Mouse (Mus musculus) midbrain, embryonic 11.5 days (tissue): ENCODE measurements around the gene 8030474K03Rik. TPM values are rescaled to one million over a fixed set of nuclear protein-coding genes. Genes with fewer than 3 reads are reported as not detected.
A peak's percentile ranks its signal among the peaks of the same experiment; 100 is the strongest.

Experiments used
- ATAC-seq: fragments of 200-750 bp; cut with Nextera tagmentation; 2 replicates; pipeline ENCODE4 v1.8.0; 2017; ENCODE audit warnings: moderate TSS enrichment, moderate library complexity; ENCODE audit not compliant: low FRiP score
- DNase-seq: peaks from one replicate; pipeline ENCODE4 v3.0.0; 2015; ENCODE audit warnings: low spot score; ENCODE audit errors: missing footprints
- H3K27ac ChIP-seq: fragments of 300-500 bp; sonication (generic); 2 replicates; pipeline ENCODE4 v1.5.1; 2014; ENCODE audit warnings: low read depth, low read length
- H3K27me3 ChIP-seq: fragments of 300-500 bp; sonication (generic); 2 replicates; pipeline ENCODE4 v1.6.1; 2014; ENCODE audit warnings: mild to moderate bottlenecking, low read length, moderate library complexity, mixed read lengths; ENCODE audit not compliant: control insufficient read depth, insufficient read depth
- H3K36me3 ChIP-seq: fragments of 300-500 bp; sonication (generic); 2 replicates; pipeline ENCODE4 v1.6.1; 2014; ENCODE audit warnings: mild to moderate bottlenecking, low read length, moderate library complexity, mixed read lengths; ENCODE audit not compliant: control insufficient read depth, insufficient read depth
- H3K4me1 ChIP-seq: fragments of 300-500 bp; sonication (generic); 2 replicates; pipeline ENCODE4 v1.6.1; 2014; ENCODE audit warnings: low read length; ENCODE audit not compliant: control insufficient read depth, insufficient read depth
- H3K4me2 ChIP-seq: fragments of 300-500 bp; sonication (generic); 2 replicates; pipeline ENCODE4 v1.6.1; 2014; ENCODE audit warnings: mild to moderate bottlenecking, moderate library complexity
- H3K4me3 ChIP-seq: fragments of 300-500 bp; sonication (generic); 2 replicates; pipeline ENCODE4 v1.5.1; 2014; ENCODE audit warnings: low read depth, low read length
- H3K9ac ChIP-seq: fragments of 300-500 bp; sonication (generic); 2 replicates; pipeline ENCODE4 v1.6.1; 2014; ENCODE audit warnings: low read length
- H3K9me3 ChIP-seq: fragments of 300-500 bp; sonication (generic); 2 replicates; pipeline ENCODE4 v1.6.1; 2016; ENCODE audit warnings: low read length; ENCODE audit not compliant: control insufficient read depth
- WGBS: fragments of 180-500 bp; shearing (Covaris S2); extraction: QIAGEN DNeasy Blood & Tissue Kit; methylation state at CpG from one replicate; pipeline ENCODE4 v1.1.7; 2014; 5-methylcytosine and 5-hydroxymethylcytosine counted together
- polyA plus RNA-seq: library from polyadenylated mRNA; unstranded; fragments of >200 nt; fragmentation: Nextera tagmentation; extraction: Ambion mirVana; gene quantifications from 2 replicates; pipeline ENCODE4 v1.2.1, GENCODE M21; 2014

The 8030474K03Rik gene
- not detected in 2 replicates for polyA plus RNA-seq

GRCm38 (mm10) chrX:101794342-101794741 is at the start of gene 8030474K03Rik, which contains the start of gene Gm4779:
Gene 8030474K03Rik (plus strand): TSS chrX:101794656.
Gene Gm4779 (minus strand): TSS chrX:101794423.
- Histone ChIP-seq H3K36me3 (no peaks in the 10 kb centered on the region), H3K4me1 (no peaks in the 10 kb centered on the region), H3K27me3 (peaks cover 2% of the 10 kb centered on the region; the same call in 1 of the 2 replicates), H3K27ac (no peak within 1 kb of the TSS), H3K4me3 (no peak within 1 kb of the TSS), H3K9me3 (no peaks in the 10 kb centered on the region), H3K4me2 (no peak within 1 kb of the TSS), H3K9ac (no peak within 1 kb of the TSS)
- no peak for ATAC-seq
- DNase-seq, result no peak
- WGBS, result 94% methylated on average over 32 of the region's 35 CpGs

DNA sequence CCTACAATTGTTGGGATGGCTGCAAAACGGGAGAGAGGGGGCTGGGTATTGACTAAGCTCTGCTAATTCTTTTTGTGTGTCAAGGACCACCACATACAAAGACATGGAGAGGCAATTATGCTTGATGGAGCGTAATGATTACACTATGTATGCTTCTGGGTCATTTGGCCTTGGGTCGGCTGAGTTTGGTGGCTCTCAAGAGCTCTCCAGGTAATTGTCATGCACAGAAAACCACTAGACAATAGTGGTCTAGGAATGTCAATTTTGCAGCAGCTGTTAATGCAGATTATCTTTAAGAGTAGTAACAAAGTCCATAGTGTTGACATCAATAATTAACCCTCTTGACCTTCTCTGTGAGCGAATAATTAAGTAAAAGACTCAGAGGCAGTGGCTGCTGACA is 44.3 kb upstream of the 8030474K03Rik start:
- DNase-seq, result no peak
- Histone ChIP-seq H3K36me3 (no peaks in the 10 kb centered on the region), H3K4me3 (no peak overlapping the region), H3K4me2 (no peak overlapping the region), H3K27me3 (peaks cover 8% of the 10 kb centered on the region), H3K9me3 (no peaks in the 10 kb centered on the region), H3K27ac (no peak overlapping the region), H3K9ac (no peak overlapping the region), H3K4me1 (no peaks in the 10 kb centered on the region)
- ATAC-seq, result no peak
- WGBS, result 58% methylated on average over 4 of the region's 4 CpGs

DNA sequence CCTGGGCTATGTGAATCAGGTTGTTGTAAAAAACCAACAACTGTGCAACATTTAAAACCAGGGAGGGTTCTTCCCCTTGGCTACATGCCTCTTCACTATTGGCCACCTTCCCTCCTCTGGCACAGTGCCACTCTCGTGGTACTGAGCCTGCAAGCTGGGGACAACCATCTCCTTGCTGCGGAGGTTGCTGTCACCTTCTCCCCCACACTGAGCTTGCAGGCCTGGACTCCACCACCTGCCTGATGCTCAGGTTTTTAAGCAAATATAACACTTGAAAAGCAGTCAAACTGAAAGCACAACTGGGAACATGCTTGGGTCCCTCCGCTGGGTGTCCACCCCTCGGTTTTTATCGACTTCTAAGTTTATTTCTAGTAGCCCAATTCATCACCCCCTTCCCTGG is 40.0 kb upstream of the 8030474K03Rik start:
- no peak for ATAC-seq
- H3K36me3 ChIP-seq, result no peaks in the 10 kb centered on the region
- no peak overlapping the region for H3K9ac ChIP-seq
- peaks cover 5% of the 10 kb centered on the region; the same call in 1 of the 2 replicates for H3K27me3 ChIP-seq
- H3K9me3 ChIP-seq, result no peaks in the 10 kb centered on the region
- no peak overlapping the region for H3K4me2 ChIP-seq
- H3K4me1 ChIP-seq, result no peaks in the 10 kb centered on the region
- no peak overlapping the region for H3K27ac ChIP-seq
- DNase-seq, result no peak
- 78% methylated on average over 5 of the region's 5 CpGs for whole genome bisulfite sequencing
- no peak overlapping the region for H3K4me3 ChIP-seq

- WGBS, result 80% methylated on average over 5 of the region's 5 CpGs
- Histone ChIP-seq H3K9ac (no peak overlapping the region), H3K27me3 (peaks cover 5% of the 10 kb centered on the region), H3K4me2 (no peak overlapping the region), H3K36me3 (no peaks in the 10 kb centered on the region), H3K4me3 (no peak overlapping the region), H3K9me3 (no peaks in the 10 kb centered on the region), H3K4me1 (no peaks in the 10 kb centered on the region), H3K27ac (no peak overlapping the region)
- no peak for DNase-seq
- no peak for ATAC-seq
Observed at GRCm38 (mm10) chrX:101764621-101765020, 29.8 kb upstream of the 8030474K03Rik start.

DNA sequence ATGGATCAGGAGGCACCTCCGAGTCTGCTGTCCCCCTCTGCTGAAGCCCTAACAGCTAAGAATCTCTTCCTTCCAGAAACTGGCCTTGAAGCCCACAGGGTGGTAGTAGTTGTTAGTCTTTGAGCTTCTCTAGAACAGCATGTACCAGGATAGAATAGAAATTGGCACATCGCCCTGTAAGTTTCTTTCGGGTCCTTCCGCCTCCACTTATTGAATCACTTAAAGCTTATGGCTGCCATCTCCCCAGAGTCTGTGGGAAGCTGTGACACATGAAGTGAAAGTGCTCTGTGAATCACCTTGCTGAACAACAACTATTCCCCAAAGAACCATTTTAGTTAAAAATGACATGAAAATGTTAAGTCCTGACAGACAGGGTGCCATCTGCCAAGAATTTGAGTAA is 29.3 kb upstream of the 8030474K03Rik start:
- Histone ChIP-seq H3K9ac (no peak overlapping the region), H3K9me3 (no peaks in the 10 kb centered on the region), H3K4me2 (no peak overlapping the region), H3K4me1 (no peaks in the 10 kb centered on the region), H3K27ac (no peak overlapping the region), H3K27me3 (peaks cover 2% of the 10 kb centered on the region), H3K36me3 (no peaks in the 10 kb centered on the region), H3K4me3 (no peak overlapping the region)
- ATAC-seq (no peak), DNase-seq (no peak)
- WGBS, result 89% methylated on average over 4 of the region's 4 CpGs

GRCm38 (mm10) chrX:101767280-101767679 is 27.2 kb upstream of the 8030474K03Rik start:
- no peak for ATAC-seq
- Histone ChIP-seq H3K4me1 (no peaks in the 10 kb centered on the region), H3K4me3 (no peak overlapping the region), H3K27ac (no peak overlapping the region), H3K27me3 (peaks cover 2% of the 10 kb centered on the region), H3K9me3 (no peaks in the 10 kb centered on the region), H3K36me3 (no peaks in the 10 kb centered on the region), H3K9ac (no peak overlapping the region), H3K4me2 (no peak overlapping the region)
- WGBS, result 71% methylated on average over 7 of the region's 7 CpGs
- DNase-seq, result no peak

- peaks cover 2% of the 10 kb centered on the region for H3K27me3 ChIP-seq
- H3K4me3 ChIP-seq, result no peak overlapping the region
- H3K36me3 ChIP-seq, result no peaks in the 10 kb centered on the region
- WGBS, result 68% methylated on average over 2 of the region's 2 CpGs
- ATAC-seq (no peak), DNase-seq (no peak)
- no peak overlapping the region for H3K27ac ChIP-seq
- no peak overlapping the region for H3K9ac ChIP-seq
- no peaks in the 10 kb centered on the region for H3K9me3 ChIP-seq
- no peaks in the 10 kb centered on the region for H3K4me1 ChIP-seq
- no peak overlapping the region for H3K4me2 ChIP-seq
Observed at GRCm38 (mm10) chrX:101769478-101769877, 25.0 kb upstream of the 8030474K03Rik start.

DNA sequence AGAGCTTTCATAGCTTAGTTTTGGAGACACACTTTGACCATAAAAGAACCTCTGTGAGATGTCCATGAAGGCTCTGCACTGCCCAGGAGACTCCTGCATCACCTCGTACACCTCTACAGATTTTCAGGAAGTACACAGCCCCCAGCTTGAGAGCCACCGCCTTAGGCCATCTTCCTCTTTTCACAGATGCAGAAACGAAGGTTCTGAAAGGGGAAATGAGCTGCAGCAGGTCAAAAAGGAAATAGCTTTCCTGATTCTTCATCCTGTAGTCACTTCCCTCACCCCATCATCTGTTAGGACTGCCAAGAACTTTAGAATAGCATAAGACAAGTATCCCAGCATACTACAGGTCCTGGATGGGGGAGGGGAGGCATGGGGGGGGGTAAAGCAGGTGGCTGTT is 24.1 kb upstream of the 8030474K03Rik start:
- WGBS, result 78% methylated on average over 3 of the region's 3 CpGs
- Histone ChIP-seq H3K4me2 (no peak overlapping the region), H3K27ac (no peak overlapping the region), H3K27me3 (peaks cover 2% of the 10 kb centered on the region), H3K9ac (no peak overlapping the region), H3K36me3 (no peaks in the 10 kb centered on the region), H3K4me1 (no peaks in the 10 kb centered on the region), H3K4me3 (no peak overlapping the region), H3K9me3 (no peaks in the 10 kb centered on the region)
- DNase-seq, result no peak
- no peak for ATAC-seq

- Histone ChIP-seq H3K4me3 (no peak overlapping the region), H3K9me3 (no peaks in the 10 kb centered on the region), H3K36me3 (no peaks in the 10 kb centered on the region), H3K4me2 (no peak overlapping the region), H3K4me1 (no peaks in the 10 kb centered on the region), H3K27ac (no peak overlapping the region), H3K9ac (no peak overlapping the region), H3K27me3 (no peaks in the 10 kb centered on the region; the same call in 1 of the 2 replicates)
- ATAC-seq, result no peak
- WGBS, result 44% methylated on average over 5 of the region's 5 CpGs
- peak; percentile 92 for DNase-seq
Observed at GRCm38 (mm10) chrX:101772035-101772434, 22.4 kb upstream of the 8030474K03Rik start.
